Mouse (Mus musculus): ENCODE results near the gene Wdr11. TPM values are rescaled to one million over a fixed set of nuclear protein-coding genes. Genes with fewer than 3 reads are reported as not detected.

Gene Wdr11
- polyA plus RNA-seq, 1 experiment from 2014 or later: 53.6 TPM

DNA sequence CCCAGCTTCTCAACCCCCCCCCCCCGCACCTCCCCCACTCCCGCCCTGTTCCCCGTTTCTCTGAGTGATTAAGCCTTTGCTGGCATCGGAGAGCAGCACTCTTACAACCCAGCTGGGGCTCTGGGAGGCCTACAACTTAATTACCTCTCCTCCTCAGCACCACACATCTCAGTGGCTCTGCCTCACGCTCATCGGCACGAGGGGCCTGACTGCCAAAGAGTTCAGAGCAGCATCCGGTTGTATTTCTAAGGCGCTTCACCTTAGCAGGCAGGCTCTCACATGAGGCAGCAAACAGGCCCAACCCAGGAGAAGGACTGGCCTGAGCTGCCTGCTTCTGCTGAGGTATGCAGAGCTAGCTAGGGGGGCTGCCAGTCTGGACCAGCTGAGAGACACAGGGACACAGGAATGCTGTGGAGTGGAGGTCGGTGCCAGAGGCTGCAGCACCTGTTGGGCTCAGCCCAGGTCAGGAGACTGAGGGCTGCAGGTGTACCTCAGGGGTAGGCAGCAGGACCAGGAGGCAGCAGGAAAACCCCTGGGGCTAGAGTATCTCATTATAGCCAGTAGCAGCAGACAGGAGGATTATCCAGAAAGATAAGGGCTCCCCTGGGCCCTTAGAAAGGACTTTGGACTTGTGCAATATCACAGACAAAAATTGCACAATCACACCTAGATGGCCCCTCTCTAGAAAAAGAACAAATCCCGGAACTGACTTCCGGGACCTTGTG lies 72.3 kb downstream of the Wdr11 start:
- Histone ChIP-seq H3K27ac (ENCODE audit: low read length) (peak overlapping the region; percentile 75), H3K27me3 (ENCODE audit: insufficient read depth, low read length) (no peaks in the 10 kb centered on the region), H3K9ac (replicated peaks; ENCODE audit: low read length) (peak overlapping the region; percentile 33; the same call in 1 of the 2 replicates), H3K4me2 (replicated peaks; ENCODE audit: low read depth, low read length) (no peak overlapping the region), H3K9me3 (ENCODE audit: low read length) (no peaks in the 10 kb centered on the region), H3K4me1 (ENCODE audit: insufficient read depth, low read length) (peaks cover 33% of the 10 kb centered on the region), H3K36me3 (ENCODE audit: insufficient read depth, low read length) (no peaks in the 10 kb centered on the region), H3K4me3 (ENCODE audit: low read length) (no peak overlapping the region)
- peak; percentile 86 for ATAC-seq (ENCODE audit: low FRiP score, low TSS enrichment)
- WGBS: 20% methylated on average over 12 of the region's 12 CpGs

DNA sequence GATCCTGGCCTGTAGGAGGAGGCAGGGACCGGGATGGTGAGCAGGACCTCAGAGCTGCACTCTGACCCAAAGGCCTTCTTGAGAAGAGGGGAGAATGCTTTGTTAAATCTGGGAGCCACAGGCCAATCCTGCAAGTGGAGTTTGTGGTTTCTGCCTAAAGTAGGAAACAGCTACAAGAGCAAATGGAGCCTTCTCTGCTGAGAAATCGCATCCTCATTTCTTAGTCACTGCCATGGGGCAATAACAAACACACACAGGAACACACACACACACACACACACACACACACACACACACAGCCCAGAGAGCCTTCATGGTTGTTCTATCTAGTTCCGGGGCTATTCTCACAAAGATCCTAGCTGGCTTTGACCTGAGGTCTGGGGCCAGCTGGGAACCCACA lies 73.7 kb downstream of the Wdr11 start:
- H3K4me1 ChIP-seq (ENCODE audit: insufficient read depth, low read length): peaks cover 26% of the 10 kb centered on the region

DNA sequence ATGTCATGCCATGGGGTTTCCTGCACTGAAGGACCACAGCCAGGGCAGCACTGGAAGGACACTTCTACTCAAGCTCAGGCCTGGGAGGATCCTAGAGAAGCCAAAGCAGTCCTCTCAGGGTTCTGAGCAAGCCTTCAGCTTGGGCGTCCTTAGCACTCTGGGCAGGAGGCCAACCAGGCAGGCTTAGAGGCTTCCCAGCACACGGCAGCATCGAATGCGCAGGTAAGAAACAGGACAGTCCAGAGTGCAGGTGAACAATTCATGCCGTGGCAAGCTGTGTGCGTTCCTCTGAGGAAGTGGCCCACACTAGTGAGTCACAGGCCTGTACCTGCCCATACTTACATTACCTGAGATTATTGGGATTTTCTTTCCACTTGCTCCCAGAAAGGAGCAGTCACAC lies 74.3 kb downstream of the Wdr11 start:
- Histone ChIP-seq H3K4me1 (ENCODE audit: insufficient read depth, low read length) (peaks cover 21% of the 10 kb centered on the region), H3K9me3 (ENCODE audit: low read length) (no peaks in the 10 kb centered on the region), H3K27ac (ENCODE audit: low read length) (no peak overlapping the region), H3K9ac (replicated peaks; ENCODE audit: low read length) (no peak overlapping the region), H3K4me2 (replicated peaks; ENCODE audit: low read depth, low read length) (no peak overlapping the region), H3K27me3 (ENCODE audit: insufficient read depth, low read length) (no peaks in the 10 kb centered on the region), H3K4me3 (ENCODE audit: low read length) (no peak overlapping the region), H3K36me3 (ENCODE audit: insufficient read depth, low read length) (no peaks in the 10 kb centered on the region)
- 68% methylated on average over 6 of the region's 6 CpGs for WGBS
- no peak for ATAC-seq (ENCODE audit: low FRiP score, low TSS enrichment)

More for the DNA sequence above, 73.7 kb downstream of the Wdr11 start:
- 79% methylated on average over 3 of the region's 3 CpGs for WGBS
- H3K36me3 ChIP-seq (ENCODE audit: insufficient read depth, low read length): no peaks in the 10 kb centered on the region
- H3K27ac ChIP-seq (ENCODE audit: low read length): no peak overlapping the region
- H3K4me2 ChIP-seq (replicated peaks; ENCODE audit: low read depth, low read length): no peak overlapping the region
- ATAC-seq (ENCODE audit: low FRiP score, low TSS enrichment): no peak
- no peak overlapping the region for H3K9ac ChIP-seq (replicated peaks; ENCODE audit: low read length)
- H3K9me3 ChIP-seq (ENCODE audit: low read length): no peaks in the 10 kb centered on the region
- H3K4me3 ChIP-seq (ENCODE audit: low read length): no peak overlapping the region
- H3K27me3 ChIP-seq (ENCODE audit: insufficient read depth, low read length): no peaks in the 10 kb centered on the region

DNA sequence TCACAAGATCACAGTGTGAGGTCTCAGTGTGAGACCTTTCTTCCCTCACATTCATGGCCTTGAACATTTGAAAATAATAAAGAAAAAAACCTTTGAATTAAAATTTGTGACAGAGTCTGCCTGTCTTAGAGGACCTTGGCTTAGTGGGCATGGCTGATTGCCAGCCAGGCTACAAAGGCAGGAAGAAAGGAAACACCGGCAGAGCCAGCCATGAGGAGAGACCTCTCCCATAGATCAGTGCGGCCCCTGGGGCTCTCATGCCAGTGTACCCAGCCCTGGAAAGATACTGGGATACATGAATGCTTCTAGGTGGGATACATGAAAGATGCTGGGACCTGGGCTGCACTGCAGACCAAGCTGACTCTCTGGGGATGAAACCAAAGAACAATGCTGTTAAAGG lies 74.9 kb downstream of the Wdr11 start:
- ATAC-seq (ENCODE audit: low FRiP score, low TSS enrichment): no peak
- WGBS: 62% methylated on average over 2 of the region's 2 CpGs
- H3K4me1 ChIP-seq (ENCODE audit: insufficient read depth, low read length): peaks cover 21% of the 10 kb centered on the region
- H3K27me3 ChIP-seq (ENCODE audit: insufficient read depth, low read length): no peaks in the 10 kb centered on the region
- H3K27ac ChIP-seq (ENCODE audit: low read length): no peak overlapping the region
- H3K4me3 ChIP-seq (ENCODE audit: low read length): no peak overlapping the region
- no peaks in the 10 kb centered on the region for H3K36me3 ChIP-seq (ENCODE audit: insufficient read depth, low read length)
- H3K9ac ChIP-seq (replicated peaks; ENCODE audit: low read length): no peak overlapping the region
- H3K9me3 ChIP-seq (ENCODE audit: low read length): no peaks in the 10 kb centered on the region
- no peak overlapping the region for H3K4me2 ChIP-seq (replicated peaks; ENCODE audit: low read depth, low read length)

DNA sequence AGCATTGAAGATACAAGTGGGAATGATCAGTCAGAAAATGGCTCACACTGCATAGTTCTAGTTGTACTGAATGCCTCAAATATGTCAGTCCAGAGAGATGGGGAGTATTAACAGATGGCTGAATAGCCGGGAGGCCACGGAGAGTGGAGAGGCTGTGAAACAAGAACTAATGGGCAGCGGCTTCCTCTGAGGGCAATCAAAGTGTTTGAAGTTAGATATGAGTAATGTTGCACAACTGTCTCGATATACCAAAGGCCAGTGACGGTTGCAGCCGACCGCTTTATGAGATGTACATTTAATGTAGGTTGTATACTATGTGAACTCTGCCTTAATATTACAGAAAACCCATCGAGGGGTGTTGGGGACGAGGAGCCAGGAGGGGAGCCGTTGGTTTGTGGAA lies 78.6 kb downstream of the Wdr11 start:
- Histone ChIP-seq H3K4me3 (ENCODE audit: low read length) (no peak overlapping the region), H3K9me3 (ENCODE audit: low read length) (no peaks in the 10 kb centered on the region), H3K4me1 (ENCODE audit: insufficient read depth, low read length) (0 out of 2 replicates have a peak, but pooled peaks cover 2% of the 10 kb centered on the region), H3K36me3 (ENCODE audit: insufficient read depth, low read length) (no peaks in the 10 kb centered on the region), H3K9ac (replicated peaks; ENCODE audit: low read length) (no peak overlapping the region), H3K27ac (ENCODE audit: low read length) (no peak overlapping the region), H3K4me2 (replicated peaks; ENCODE audit: low read depth, low read length) (no peak overlapping the region), H3K27me3 (ENCODE audit: insufficient read depth, low read length) (no peaks in the 10 kb centered on the region)
- 67% methylated on average over 10 of the region's 10 CpGs for WGBS
- no peak for ATAC-seq (ENCODE audit: low FRiP score, low TSS enrichment)

DNA sequence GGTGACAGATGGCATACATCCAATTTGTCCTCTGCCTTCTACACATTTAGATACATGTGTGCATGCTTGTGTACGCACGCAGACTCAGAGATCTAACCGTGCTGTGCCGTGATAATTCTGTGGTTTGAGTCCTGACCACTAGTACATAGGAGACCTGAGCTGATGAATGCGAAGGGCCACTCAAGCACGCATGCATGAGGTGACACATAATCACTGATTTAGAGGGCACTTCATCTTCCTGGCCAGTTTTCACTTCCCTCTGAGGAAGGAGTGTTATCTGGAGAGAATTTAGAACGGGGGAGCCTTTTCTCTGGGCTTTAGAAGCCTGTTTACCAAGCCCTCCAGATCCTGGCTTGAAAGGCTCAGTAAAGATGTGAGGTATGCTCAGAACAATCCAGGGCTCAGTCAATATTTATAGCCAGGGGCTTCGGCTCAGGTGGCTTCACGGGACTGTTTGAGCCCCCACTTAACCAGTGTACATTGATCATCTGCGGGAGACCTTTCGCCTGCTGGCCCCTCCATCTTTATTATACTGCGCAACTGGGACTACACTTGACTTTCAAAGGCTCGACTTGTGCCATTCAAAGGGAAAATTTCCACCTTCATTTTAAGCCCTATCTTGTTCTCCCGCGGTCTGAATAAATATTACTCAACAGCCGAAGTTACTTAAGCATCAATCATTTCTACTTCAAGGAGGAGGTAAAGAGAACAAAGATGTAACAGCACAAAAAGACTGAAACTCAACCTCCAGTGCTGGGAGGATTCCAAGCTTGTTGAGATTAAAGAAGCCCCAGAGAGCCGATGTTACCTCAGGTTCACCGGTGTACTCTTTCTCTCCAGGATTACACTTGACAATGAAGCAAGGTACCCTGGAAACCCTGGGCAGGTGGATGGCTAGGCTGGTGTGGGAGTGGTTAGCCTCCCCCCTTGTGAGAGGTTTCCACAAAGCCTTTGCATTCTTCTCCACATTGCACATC lies 80.3 kb downstream of the Wdr11 start:
- Histone ChIP-seq H3K4me2 (replicated peaks; ENCODE audit: low read depth, low read length) (no peak overlapping the region), H3K27me3 (ENCODE audit: insufficient read depth, low read length) (no peaks in the 10 kb centered on the region), H3K36me3 (ENCODE audit: insufficient read depth, low read length) (no peaks in the 10 kb centered on the region), H3K4me3 (ENCODE audit: low read length) (no peak overlapping the region), H3K27ac (ENCODE audit: low read length) (no peak overlapping the region), H3K9me3 (ENCODE audit: low read length) (no peaks in the 10 kb centered on the region), H3K9ac (replicated peaks; ENCODE audit: low read length) (no peak overlapping the region), H3K4me1 (ENCODE audit: insufficient read depth, low read length) (0 out of 2 replicates have a peak, but pooled peaks cover 2% of the 10 kb centered on the region)
- WGBS: 62% methylated on average over 18 of the region's 18 CpGs
- no peak for ATAC-seq (ENCODE audit: low FRiP score, low TSS enrichment)

DNA sequence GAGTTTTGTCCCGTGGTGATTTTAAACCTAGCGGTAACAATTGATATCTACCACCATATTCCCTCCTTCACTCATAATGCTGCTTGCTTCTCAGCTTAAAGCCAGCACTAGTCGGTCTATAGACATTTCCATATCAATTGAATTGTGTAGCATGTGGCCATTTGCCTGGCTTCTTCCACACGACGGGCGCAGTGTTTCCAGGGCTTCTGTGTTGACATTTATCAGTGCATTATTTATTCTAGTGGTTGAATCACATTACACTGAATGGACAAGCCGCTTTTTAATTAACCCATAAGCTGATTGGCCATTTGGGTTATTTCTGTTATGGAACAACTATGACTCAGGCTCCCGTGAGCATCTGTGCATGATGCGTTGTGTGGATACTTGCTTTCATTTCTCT lies 82.1 kb downstream of the Wdr11 start:
- Histone ChIP-seq H3K27me3 (ENCODE audit: insufficient read depth, low read length) (no peaks in the 10 kb centered on the region), H3K9ac (replicated peaks; ENCODE audit: low read length) (no peak overlapping the region), H3K4me2 (replicated peaks; ENCODE audit: low read depth, low read length) (no peak overlapping the region), H3K36me3 (ENCODE audit: insufficient read depth, low read length) (no peaks in the 10 kb centered on the region), H3K4me3 (ENCODE audit: low read length) (no peak overlapping the region), H3K27ac (ENCODE audit: low read length) (no peak overlapping the region), H3K4me1 (ENCODE audit: insufficient read depth, low read length) (peaks cover 11% of the 10 kb centered on the region), H3K9me3 (ENCODE audit: low read length) (no peaks in the 10 kb centered on the region)
- WGBS: 78% methylated on average over 9 of the region's 9 CpGs
- ATAC-seq (ENCODE audit: low FRiP score, low TSS enrichment): no peak

DNA sequence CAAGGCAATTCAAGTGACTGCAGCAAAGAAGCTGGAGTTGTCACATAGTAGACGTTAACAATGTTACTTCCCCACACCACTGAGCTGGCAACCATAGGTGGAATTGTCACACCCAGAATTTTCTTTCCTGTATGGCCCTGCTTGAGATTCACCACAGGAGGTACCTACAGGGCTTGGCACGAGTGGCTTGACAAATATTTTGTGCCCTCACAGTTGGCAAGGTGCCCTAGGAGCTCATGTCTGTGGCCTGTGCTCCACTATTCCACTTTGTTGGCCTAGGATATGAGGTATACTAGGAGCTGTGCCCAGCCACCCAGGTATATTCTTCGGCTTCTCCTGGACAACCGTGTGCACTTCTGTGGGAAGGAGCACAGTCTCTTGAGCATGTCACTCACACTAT lies 82.9 kb downstream of the Wdr11 start:
- no peak overlapping the region for H3K9ac ChIP-seq (replicated peaks; ENCODE audit: low read length)
- H3K36me3 ChIP-seq (ENCODE audit: insufficient read depth, low read length): no peaks in the 10 kb centered on the region
- WGBS: 74% methylated on average over 4 of the region's 4 CpGs
- no peak for ATAC-seq (ENCODE audit: low FRiP score, low TSS enrichment)
- no peak overlapping the region for H3K4me3 ChIP-seq (ENCODE audit: low read length)
- H3K27ac ChIP-seq (ENCODE audit: low read length): no peak overlapping the region
- H3K4me2 ChIP-seq (replicated peaks; ENCODE audit: low read depth, low read length): no peak overlapping the region
- H3K27me3 ChIP-seq (ENCODE audit: insufficient read depth, low read length): no peaks in the 10 kb centered on the region
- H3K4me1 ChIP-seq (ENCODE audit: insufficient read depth, low read length): peaks cover 19% of the 10 kb centered on the region
- H3K9me3 ChIP-seq (ENCODE audit: low read length): no peaks in the 10 kb centered on the region

DNA sequence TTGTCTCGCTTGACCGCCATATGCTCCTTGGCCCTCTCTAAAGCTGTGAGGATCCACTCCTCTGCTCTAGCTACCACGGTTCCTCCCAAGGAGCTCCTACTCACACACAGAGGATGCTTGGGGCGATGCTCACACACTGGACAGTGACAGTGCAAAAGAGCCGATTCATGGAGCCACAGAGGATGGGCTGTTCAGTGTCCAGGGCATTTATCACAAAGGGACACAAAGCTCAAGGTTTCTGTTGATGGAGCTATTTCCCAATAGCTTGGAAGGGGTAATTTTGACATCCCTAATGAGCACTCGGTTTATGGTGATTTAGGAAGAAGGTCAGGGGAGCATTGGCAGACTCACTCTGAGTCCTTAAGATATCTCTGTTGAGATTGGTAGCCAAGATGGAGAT lies 84.2 kb downstream of the Wdr11 start:
- Histone ChIP-seq H3K27ac (ENCODE audit: low read length) (no peak overlapping the region), H3K4me3 (ENCODE audit: low read length) (no peak overlapping the region), H3K4me1 (ENCODE audit: insufficient read depth, low read length) (peaks cover 28% of the 10 kb centered on the region), H3K9me3 (ENCODE audit: low read length) (no peaks in the 10 kb centered on the region), H3K27me3 (ENCODE audit: insufficient read depth, low read length) (no peaks in the 10 kb centered on the region), H3K36me3 (ENCODE audit: insufficient read depth, low read length) (no peaks in the 10 kb centered on the region), H3K4me2 (replicated peaks; ENCODE audit: low read depth, low read length) (no peak overlapping the region), H3K9ac (replicated peaks; ENCODE audit: low read length) (no peak overlapping the region)
- ATAC-seq (ENCODE audit: low FRiP score, low TSS enrichment): no peak
- 77% methylated on average over 6 of the region's 6 CpGs for WGBS

DNA sequence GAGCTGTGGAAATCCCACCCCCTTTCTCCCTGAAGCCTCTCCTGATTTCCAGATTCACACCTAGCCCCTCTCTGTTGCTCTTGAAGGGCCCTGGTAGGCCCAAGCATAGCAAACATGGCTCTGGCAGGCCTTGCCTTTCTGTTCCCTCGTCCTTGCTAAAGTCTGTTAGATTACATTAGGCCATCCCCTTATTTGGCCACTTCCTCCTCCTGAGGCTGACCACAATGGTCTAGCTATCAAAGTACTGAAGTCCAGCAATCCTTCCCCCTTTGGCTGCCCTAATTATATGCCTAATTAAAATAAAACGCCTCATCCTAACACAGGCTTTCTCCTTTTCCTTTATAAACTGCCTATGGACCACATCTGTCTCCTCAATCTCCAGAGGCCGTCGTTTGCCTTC lies 85.5 kb downstream of the Wdr11 start:
- no peaks in the 10 kb centered on the region for H3K36me3 ChIP-seq (ENCODE audit: insufficient read depth, low read length)
- 73% methylated on average over 4 of the region's 4 CpGs for WGBS
- no peak overlapping the region for H3K9ac ChIP-seq (replicated peaks; ENCODE audit: low read length)
- no peaks in the 10 kb centered on the region for H3K9me3 ChIP-seq (ENCODE audit: low read length)
- H3K4me2 ChIP-seq (replicated peaks; ENCODE audit: low read depth, low read length): no peak overlapping the region
- H3K27me3 ChIP-seq (ENCODE audit: insufficient read depth, low read length): no peaks in the 10 kb centered on the region
- H3K4me1 ChIP-seq (ENCODE audit: insufficient read depth, low read length): peaks cover 40% of the 10 kb centered on the region
- no peak overlapping the region for H3K4me3 ChIP-seq (ENCODE audit: low read length)
- H3K27ac ChIP-seq (ENCODE audit: low read length): no peak overlapping the region
- no peak for ATAC-seq (ENCODE audit: low FRiP score, low TSS enrichment)

All from kidney, embryonic 16.5 days (tissue).